Mouse (Mus musculus) left cerebral cortex, postnatal 25 days (tissue): ENCODE measurements at regions not wholly inside any gene's neighbourhood (a gene's known extent, or its start where the extent isn't known, plus 50 kb on each side); places are given as distances from the start of the nearest gene placed in this dataset.

Experiments used
- DNase-seq, 2 experiments: peaks; one replicate each; pipeline ENCODE4 v3.0.0; 2022; ENCODE audit warnings: low spot score in 2 of 2, mixed read lengths in 1 of 2
- intact Hi-C: fragments of 180-260 bp; cut with DNase I; formaldehyde crosslinking; loops from one replicate; pipeline ENCODE4 v1.15.1; 2025

GRCm38 (mm10) chr4:34105251-34105650 is 55.3 kb upstream of the Spaca1 start:
- DNase-seq: no peak
- intact Hi-C loops: no loop called here

GRCm38 (mm10) chr4:34114323-34114722 is 64.3 kb upstream of the Spaca1 start:
- intact Hi-C loops: no loop called here
- no peak for DNase-seq

DNA sequence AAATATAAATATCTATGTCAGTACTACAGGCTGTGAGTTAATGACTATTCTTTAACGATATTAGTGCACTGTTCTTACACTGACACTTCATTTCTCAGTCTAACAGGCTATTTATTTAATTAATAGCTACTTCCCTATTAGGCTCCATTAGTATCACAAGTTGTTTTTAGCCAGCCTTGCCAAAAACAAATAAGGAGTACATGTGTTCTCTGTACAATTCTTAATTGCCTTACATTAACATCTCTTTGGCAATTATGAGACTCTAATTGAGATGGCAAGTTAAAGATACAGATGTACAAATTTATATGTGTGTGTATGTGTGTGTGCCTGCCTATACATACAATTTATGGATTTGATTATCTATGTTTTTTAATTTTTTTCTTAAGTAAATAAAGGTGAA is 67.1 kb upstream of the Spaca1 start:
- intact Hi-C loops: loop anchor here (5.0 kb wide), 1 partner anchor 35 kb away; no protein-coding TSS in a partner anchor
- no peak for DNase-seq

DNA sequence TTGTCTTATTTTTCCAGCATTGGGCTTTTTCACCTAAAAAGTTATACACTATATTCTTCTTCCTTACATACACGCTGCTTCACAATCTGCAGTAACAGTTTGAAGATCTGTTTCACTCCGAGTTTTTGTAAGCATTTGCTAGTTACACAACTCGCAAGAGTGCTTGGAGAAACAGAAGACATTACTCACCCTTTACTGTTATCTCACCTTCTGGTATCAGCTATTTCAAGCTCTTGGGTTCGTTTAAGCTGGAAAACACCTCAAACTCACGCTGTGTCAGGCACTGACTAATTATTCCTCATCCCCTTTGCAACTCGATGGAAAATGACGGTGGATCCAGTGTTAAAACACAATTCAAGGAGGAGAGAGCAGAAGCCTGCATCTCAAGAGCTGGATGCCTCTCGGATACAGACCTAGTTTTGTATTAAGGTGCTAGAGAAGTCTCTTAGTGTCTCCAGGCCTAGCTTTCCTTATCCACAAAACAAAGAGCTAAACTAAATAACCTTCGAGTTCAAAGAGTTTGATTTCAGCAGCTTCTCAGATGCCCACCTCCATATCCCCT is 73.0 kb upstream of the Spaca1 start:
- intact Hi-C loops: no loop called here
- DNase-seq: peak; percentile 2 to 61

DNA sequence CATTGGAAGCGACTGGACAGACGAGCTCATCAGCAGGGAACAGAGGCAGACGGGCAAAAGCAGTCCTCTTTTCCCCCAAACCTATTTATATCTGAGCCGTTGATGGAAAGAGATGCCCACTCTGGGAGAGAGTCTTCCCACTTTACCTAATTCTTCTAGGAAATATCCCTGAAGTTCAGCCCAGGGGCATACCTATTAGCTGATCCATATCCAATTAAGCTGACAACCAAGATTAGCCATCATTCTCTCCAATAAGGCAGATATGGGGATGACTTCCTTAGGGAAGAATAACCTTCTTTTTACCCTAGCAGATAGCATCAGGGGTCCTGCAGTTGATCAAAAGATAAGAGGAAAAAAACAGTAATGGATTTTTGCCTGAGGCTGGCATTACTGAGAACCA is 78.2 kb upstream of the Spaca1 start:
- no peak for DNase-seq
- intact Hi-C loops: no loop called here

DNA sequence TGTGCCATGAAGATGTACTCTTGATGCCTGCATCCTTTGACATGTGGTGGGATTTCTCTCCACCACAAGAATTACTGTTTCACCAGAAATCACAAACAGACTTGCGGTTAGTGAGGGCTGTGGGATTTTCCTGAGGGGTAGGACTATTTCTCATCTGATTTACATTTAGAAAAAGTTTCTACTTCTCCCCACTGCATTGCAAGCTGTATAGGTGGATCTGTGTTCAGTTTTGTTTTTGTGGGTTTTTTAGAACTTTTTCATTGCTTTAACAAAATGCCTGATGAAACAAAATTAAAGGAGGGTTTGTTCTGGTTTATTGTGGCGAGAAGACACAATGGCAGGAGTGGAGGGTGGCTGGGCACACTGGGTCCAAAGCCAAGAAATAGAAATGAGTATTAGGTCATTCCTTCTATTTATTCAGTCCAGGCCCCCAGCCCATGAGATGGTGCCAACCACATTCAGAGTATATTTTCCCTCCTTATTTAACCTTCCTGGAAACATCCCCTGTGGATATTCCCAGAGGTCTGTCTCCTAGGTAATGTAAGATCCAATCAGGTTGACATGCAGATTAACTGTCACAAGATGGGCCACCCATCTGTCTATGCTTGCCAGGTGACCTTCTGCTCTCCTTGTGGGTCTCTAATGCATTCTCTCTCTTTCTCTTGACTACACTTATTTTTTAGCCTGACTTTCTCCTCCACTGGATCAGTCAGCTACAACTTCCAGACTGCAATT is 96.3 kb upstream of the Spaca1 start:
- DNase-seq: no peak
- intact Hi-C loops: no loop called here

DNA sequence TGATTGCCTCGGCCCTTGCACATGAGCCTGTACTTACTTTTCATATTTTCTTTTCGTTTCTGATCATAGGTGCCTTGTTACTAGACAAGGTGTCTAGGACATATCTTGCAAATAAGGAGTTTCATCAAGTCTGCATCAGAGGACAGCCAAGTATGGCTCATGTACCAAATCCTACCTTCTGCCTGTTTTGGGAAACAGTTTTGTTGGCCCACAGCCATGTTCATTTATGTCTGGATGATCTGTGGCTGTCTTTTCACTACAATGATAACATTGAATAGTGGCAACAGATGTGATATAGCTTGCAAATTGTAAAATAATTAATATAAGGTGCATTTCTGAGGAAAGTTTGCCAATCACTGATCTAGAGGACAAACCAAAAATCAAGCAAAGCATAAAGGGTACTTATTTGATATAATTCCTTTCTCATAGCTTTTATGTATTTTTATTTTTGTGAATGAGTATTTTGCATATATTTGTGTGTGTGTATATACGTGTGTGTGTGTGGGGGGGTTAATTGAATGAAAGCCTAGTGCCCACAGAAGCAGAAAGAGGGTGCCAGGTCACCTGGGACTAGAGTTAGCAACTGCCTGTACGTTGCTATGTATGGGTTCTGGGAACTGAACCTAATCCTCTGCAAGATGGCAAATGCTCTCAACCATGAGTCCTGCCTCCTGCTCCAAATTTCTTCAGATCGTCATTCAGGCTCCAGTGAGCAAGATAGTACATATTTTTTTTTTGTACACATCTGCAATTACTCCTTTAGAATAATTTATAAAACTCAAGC is 99.2 kb upstream of the Spaca1 start:
- intact Hi-C loops: no loop called here
- DNase-seq: no peak

DNA sequence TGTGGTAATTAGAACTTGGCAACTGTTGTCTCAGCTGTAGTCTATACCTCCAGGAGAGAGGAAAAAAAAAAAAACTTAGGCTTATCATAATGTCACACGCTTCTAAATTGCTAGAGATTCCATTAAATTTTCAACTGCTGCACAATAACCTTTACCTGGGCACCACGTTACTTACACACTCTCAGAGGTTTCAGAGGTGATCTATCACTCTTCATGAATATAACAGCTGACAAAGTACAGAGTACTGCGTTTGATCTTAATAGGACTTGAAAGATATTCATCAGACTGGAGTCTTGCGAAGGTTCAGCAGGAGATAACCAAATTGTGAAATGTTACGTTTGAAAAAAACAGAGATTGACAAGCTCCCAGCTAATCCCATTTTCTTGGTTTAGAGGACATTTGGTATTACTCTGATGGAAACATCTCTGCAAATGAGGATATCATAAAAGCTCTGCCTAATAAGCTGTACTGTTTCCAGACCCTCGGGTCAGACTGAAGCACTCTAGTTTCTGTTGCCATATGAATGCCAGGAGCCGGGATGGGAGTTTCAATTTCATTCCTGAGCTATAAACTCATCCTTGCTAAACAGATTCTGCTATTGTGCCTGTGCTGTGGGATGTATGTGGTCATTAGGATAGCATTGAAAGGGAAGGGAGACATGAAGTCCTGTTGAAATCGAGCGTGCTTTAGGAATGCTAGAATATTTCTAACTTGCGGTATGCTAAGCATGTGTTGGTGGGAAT is 101.8 kb upstream of the Spaca1 start:
- DNase-seq: no peak
- intact Hi-C loops: no loop called here

DNA sequence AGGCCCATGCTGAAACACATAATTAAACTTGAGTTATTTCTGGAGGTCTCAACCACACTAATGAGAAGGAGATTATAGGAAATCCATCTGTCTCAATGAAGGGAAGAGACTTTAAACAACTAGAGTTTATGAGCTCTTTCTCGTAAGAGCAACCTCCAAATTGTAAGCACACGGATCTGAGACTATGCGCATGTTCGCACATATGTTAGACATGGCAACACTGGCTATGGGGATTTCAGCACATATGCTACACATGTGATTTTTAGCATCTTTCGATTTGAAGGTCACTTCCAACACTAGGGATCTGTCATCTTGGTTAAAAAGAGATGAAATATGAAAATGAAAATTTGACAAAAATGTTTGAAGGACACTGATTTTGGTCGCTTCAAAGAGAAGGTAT is 105.5 kb upstream of the Spaca1 start:
- intact Hi-C loops: no loop called here
- no peak for DNase-seq

GRCm38 (mm10) chr4:34157818-34158511 is 108.0 kb upstream of the Spaca1 start:
- intact Hi-C loops: no loop called here

GRCm38 (mm10) chr4:34171265-34171862 is 121.4 kb upstream of the Spaca1 start:
- peak; percentile 13 to 55 for DNase-seq
- intact Hi-C loops: no loop called here

More at GRCm38 (mm10) chr4:34157818-34158511, 108.0 kb upstream of the Spaca1 start:
- DNase-seq: no peak

DNA sequence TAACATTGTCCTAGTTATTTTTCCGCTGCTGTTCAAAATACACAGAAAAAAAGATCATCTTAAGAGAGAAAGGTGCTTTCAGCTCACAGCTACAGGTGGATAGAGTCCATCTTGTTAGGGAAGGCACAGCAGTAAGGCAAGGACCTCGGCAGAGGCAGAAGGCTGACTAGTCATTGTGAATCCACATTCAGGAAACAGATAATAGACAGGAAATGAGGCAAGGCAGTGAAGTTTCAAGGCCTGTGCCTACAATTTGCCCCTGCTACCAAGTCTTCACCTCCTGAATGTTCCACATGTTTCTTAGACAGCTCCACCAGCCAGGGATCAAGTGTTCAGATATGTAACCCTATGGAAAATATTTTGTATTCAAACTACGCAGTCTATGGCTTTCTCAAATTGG is 122.0 kb upstream of the Spaca1 start:
- DNase-seq: no peak
- intact Hi-C loops: no loop called here

- no peak for DNase-seq
Measured at GRCm38 (mm10) chr4:34177421-34177820, 127.4 kb upstream of the Spaca1 start.

GRCm38 (mm10) chr4:34186522-34186921 is 136.5 kb upstream of the Spaca1 start:
- intact Hi-C loops: no loop called here
- no peak for DNase-seq

More at GRCm38 (mm10) chr4:34177421-34177820, 127.4 kb upstream of the Spaca1 start:
- intact Hi-C loops: no loop called here

DNA sequence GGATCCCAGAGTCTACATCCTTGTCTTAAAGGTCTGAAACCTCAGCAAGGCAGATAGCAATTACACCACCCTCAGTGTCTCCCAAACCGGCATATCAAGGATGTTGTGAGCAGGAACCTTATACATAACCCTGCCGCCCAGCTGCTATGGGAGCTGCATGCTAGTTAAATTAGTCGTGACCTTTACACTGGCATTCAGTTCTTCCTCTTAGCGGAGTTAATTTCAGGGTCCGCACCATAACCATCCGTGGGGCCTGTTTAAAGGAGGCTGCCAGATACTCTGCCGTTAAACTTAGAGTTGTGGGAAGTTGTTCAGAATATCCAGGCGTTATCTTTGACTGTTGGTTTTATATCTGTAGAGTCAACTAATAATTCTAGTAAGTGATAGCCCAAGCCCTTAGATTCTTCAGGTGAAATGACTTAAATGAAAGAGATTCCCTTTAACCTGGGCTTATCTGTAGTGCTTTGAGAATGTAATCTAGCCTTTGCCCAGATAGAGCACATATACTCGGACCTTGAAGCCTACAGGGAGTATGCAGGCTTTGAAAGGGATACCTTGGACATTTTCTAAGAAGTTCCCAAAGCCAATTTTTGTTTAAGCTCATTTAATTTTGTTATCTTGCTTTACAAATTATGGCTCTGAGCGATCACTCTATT is 153.3 kb upstream of the Spaca1 start:
- DNase-seq: no peak
- intact Hi-C loops: no loop called here

DNA sequence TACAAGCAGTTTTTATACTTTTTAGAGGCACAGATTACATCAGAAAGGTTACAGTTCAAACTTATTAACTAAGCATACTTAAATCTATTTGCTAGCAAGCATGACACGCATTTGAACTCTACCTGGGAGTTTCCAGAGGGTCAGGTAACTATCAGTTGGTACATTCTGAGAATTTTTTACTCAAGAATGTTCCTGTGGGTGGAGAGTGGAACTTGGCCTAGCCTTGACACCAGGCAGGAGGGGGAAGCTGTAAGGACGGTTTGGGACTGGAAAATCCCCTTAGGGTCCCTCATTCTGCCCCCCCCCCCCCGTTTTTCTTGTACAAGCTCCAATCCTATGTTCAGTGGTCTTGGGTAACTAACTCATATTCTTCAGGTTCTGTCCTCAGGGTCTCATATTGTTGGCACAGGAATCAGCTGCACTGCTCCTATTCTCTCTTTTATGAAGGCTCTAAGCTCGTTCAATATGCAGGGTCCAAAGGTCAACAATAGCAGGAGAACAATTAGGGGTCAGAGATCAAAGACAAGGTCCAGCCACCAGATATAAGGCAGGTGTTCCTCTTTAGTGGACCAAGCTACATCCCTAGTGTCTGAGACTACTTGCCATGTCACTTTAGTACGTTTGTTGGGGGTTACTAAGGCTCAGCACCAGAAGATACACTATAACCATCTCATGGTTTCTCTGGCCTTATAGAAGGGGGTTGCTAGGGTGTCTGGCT is 159.3 kb upstream of the Spaca1 start:
- no peak for DNase-seq
- intact Hi-C loops: no loop called here

- intact Hi-C loops: no loop called here
- DNase-seq: no peak
Measured at GRCm38 (mm10) chr4:34213731-34214130, 163.7 kb upstream of the Spaca1 start.

GRCm38 (mm10) chr4:34214346-34214745 is 164.4 kb upstream of the Spaca1 start:
- DNase-seq: peak in 1 of 2 experiments; percentile 51
- intact Hi-C loops: no loop called here
